Mouse (Mus musculus): Measurements from ENCODE around the gene Saxo1. TPM values are rescaled to one million over a fixed set of nuclear protein-coding genes. Genes with fewer than 3 reads are reported as not detected.

Gene Saxo1
- polyA plus RNA-seq, 3 experiments from 2014 or later: not detected

DNA sequence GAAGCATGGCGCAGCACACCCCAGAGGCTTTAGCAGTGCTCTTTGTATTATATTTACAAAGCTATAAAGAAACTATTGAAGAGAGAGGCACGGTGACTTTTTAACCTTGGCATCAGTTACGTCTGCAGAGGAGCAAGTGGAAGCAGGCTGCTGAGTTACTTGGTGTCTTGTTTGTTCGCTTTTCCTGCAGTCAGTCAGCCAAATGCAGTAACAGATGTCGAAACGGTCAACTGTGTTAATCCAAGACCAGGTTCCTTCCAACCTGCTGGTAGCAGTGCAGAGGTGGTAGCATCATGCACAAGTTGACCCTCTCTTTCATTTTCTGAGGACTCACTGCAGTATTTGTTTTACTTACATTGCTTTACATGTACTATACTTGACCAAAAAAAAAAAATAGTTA, 135.5 kb downstream of the Saxo1 start:
- no peak for ATAC-seq

DNA sequence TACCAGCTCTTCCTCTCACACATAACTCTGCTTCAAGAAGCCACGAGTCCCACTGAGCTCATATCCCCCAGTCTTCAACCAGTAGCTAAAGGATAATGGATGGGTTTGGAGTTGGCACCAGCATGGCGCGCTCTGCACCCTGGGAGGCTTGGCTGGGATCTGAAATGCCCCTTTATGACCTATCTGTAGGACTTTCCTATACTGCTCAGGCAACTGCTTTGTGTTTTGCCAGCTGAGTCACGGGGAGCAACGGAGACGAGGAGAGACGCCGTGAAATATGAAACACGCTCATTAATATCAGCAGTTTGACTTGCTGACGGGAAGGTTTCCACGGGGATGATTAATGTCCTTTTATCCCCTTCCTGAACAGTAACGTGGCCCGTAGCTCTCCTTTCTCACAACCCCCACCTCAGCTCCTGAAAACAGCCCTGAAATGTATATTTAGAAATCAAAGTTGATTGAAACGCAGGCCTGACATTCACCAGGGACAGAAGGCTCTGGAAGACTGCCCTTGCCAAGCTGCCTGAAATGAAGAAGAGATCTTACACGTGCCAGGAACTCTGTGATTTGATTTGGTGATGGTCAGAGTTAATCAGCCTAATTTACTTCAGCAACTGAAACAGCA, 141.6 kb downstream of the Saxo1 start:
- no peak for ATAC-seq

DNA sequence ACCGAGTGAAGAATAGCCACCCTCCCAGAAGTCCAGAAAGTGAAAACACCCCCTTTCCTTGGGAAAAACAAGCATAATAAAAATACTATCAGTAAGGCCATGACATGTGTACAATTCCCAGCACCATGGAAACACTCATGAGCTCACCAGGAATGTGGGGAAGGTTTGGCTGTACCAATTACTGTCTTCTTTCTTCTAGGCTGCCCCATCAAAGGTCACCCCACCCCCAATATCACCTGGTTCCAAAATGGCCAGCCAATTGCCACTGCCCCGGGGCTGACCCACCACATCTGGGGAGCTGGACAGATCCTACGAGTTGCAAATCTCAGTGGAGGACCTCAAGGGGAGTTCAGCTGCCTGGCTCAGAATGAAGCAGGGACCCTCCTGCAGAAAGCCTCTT, 144.7 kb downstream of the Saxo1 start:
- no peak for ATAC-seq

DNA sequence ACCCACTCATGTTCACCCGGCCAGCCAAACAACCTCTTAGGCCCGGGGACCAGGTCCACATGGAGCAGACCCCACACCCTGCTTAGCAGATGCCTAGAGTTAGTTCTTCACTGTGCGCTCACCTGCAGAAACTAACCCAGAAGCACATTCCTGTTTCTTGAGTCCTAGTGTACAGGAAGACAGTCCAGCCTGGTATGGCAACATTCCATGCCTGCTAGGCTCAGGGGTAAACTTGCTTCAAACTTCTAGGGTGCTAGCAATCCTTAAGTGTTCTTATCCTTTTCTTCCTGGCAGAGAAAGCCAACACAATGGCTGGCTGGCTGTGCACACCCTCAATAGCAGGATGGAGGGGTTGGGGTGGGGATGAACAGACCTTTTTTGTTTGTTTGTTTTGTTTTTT, 147.2 kb downstream of the Saxo1 start:
- ATAC-seq: no peak

GRCm38 (mm10) chr4:86408421-86408820, 149.7 kb downstream of the Saxo1 start:
- no peak for ATAC-seq

DNA sequence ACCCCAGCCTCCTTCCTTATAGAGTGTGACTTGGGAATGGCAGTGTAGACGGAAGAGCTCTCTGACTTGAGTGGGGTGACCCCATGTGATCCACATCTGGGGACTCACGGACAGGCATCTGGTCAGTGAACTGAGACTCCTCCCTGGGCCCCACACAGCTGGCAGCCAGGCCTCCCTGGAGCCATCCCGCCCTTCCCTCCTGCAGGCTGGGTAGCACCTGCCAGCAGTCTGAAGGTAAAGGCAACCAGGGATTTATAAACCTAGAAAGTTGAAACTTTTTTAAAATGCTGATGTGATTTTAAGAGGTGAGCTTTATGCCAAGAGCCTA, 151.0 kb downstream of the Saxo1 start:
- ATAC-seq: no peak

- ATAC-seq: no peak
Observed at GRCm38 (mm10) chr4:86406501-86407199, 151.5 kb downstream of the Saxo1 start.

GRCm38 (mm10) chr4:86401116-86401515, 157.0 kb downstream of the Saxo1 start:
- ATAC-seq: no peak

- ATAC-seq: no peak
Observed at GRCm38 (mm10) chr4:86397470-86397869, 160.7 kb downstream of the Saxo1 start.

DNA sequence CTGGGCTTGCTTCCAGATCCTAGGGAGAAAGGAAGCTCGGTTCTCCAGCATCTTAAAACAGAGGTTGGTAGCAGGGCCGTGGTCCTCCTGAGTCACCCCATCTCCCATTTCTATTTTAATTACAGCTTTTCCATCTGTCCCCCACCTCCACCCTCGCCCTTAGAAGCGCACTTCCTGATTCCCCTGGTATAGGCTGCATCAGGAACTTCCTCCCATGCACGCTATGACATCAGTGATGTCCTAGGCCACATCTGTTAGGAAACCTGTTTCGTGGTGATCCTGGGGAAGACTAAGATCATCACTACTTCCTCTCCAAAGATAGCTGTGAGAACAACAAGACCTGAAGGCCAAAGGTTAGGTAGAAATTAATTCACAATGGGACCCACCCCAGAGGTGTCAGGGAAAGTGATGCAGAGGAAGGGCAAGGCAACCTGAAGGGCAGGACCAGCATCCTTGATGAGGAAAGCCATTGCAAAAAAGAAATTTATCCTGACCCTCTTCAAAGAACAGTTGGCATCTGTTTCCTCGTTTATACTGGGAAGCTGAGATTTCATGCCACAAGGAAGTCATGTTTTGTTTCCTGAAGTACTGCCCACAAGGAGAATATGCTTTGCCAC, 161.3 kb downstream of the Saxo1 start:
- ATAC-seq: no peak

DNA sequence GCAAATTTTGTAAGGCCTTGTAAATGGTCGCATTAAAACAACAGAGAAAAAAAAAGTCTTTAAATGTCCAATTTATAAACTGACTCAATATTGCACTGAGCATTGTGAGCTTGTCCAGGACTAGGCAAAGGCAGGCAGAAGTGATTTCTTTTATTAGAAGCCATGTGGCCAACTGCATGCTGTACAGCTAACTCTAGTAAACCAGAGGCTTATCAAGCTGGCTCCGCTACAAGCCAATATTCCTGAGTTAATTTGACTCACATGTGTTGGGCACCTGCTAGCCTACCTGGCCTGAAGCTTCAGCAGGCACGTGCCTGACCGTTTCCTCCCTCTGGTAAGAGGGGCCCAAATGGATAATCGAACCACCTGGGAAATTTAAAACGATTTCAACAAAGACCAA, 162.5 kb downstream of the Saxo1 start:
- no peak for ATAC-seq

Other genes with a start within 250 kb of the Saxo1 start
- 10 to 100 TPM; 25.1 to 61.8 (median 27.9) TPM for gene Rraga, start 17.3 kb upstream of the Saxo1 start, polyA plus RNA-seq (2017; shearing (Covaris generic))
- gene Haus6, start 53.7 kb upstream of the Saxo1 start, polyA plus RNA-seq (2017; shearing (Covaris generic)): 10 to 100 TPM; 12.1 to 26.0 (median 13.4) TPM
- gene Plin2, start 111.7 kb upstream of the Saxo1 start, polyA plus RNA-seq (2017; shearing (Covaris generic)): 10 to 100 TPM; 21.1 to 33.4 (median 21.3) TPM
- gene Dennd4c, start 190.2 kb upstream of the Saxo1 start, polyA plus RNA-seq (2017; shearing (Covaris generic)): 1 to 10 TPM; 6.6 to 9.9 (median 8.8) TPM